Mouse (Mus musculus) spleen, adult 2 months (tissue): ENCODE data around the gene Asic5. TPM values are rescaled to one million over a fixed set of nuclear protein-coding genes. Genes with fewer than 3 reads are reported as not detected.

Experiments
- DNase-seq, 2 experiments: peaks; one replicate each; pipeline versions ENCODE4 v3.0.0 to v3.0.0-alpha.2; 2012 to 2021; ENCODE audit warnings: low spot score in 2 of 2, low read depth in 1 of 2
- H3K27ac ChIP-seq: fragments of 200-500 bp; 2 replicates; pipeline ENCODE4 v1.5.1; 2012; ENCODE audit warnings: low read length, inconsistent platforms; ENCODE audit not compliant: insufficient read depth
- H3K27me3 ChIP-seq: fragments of 200-500 bp; 2 replicates; pipeline ENCODE4 v1.6.1; 2012; ENCODE audit warnings: mild to moderate bottlenecking, moderate library complexity, low read length, inconsistent platforms; ENCODE audit not compliant: control insufficient read depth, insufficient read depth
- H3K36me3 ChIP-seq: fragments of 200-500 bp; 2 replicates; pipeline ENCODE4 v1.6.1; 2012; ENCODE audit warnings: mild to moderate bottlenecking, low read length, inconsistent platforms; ENCODE audit not compliant: control insufficient read depth, insufficient read depth
- H3K4me1 ChIP-seq: fragments of 200-500 bp; 2 replicates; pipeline ENCODE4 v1.6.1; 2011; ENCODE audit warnings: inconsistent platforms; ENCODE audit not compliant: control insufficient read depth, insufficient read depth, insufficient read length
- H3K4me3 ChIP-seq: fragments of 200-500 bp; 2 replicates; pipeline ENCODE4 v1.5.1; 2011; ENCODE audit warnings: mild to moderate bottlenecking, inconsistent platforms; ENCODE audit not compliant: insufficient read depth, insufficient read length; ENCODE audit errors: extremely low read depth
- CTCF ChIP-seq: fragments of 200-500 bp; IDR thresholded peaks from 2 replicates; pipeline ENCODE4 v1.5.1; 2011; ENCODE audit warnings: mild to moderate bottlenecking, inconsistent platforms; ENCODE audit not compliant: insufficient read depth, insufficient read length, insufficient replicate concordance; ENCODE audit errors: extremely low read depth
- POLR2A ChIP-seq: fragments of 200-500 bp; IDR thresholded peaks from 2 replicates; pipeline ENCODE4 v1.6.1; 2011; ENCODE audit warnings: low read depth, low read length, inconsistent platforms
- WGBS: fragments of 180-500 bp; shearing (Covaris S2); methylation state at CpG from one replicate; pipeline ENCODE4 v1.1.7; 2018; 5-methylcytosine and 5-hydroxymethylcytosine counted together
- polyA plus RNA-seq: library from polyadenylated mRNA; depleted of rRNA; stranded (reverse); fragments of >200 nt; gene quantifications from 2 replicates; pipeline ENCODE4 v1.2.3, GENCODE M21; 2012

Gene Asic5
- polyA plus RNA-seq, 1 experiment, result not detected

DNA sequence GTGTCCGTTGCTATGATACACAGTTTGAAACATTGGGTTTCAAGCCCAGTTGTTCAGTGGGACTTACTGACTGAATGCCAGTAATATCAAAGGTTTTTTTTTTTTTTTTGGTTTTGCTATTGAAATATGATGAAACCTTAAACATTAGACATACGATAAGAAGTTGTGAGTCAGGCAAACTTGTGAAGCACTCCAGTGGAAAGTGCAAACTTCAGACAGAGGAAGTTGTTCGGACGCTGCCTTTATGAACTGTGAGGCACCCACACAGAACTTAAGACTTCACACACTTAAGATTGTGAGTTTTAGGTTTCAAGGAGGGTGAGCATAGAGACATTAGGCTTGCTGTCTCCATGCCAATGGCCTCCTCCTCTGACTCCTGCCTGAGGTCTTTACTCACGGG lies 514 bp upstream of the Asic5 start:
- 87% methylated on average over 5 of the region's 5 CpGs for WGBS

DNA sequence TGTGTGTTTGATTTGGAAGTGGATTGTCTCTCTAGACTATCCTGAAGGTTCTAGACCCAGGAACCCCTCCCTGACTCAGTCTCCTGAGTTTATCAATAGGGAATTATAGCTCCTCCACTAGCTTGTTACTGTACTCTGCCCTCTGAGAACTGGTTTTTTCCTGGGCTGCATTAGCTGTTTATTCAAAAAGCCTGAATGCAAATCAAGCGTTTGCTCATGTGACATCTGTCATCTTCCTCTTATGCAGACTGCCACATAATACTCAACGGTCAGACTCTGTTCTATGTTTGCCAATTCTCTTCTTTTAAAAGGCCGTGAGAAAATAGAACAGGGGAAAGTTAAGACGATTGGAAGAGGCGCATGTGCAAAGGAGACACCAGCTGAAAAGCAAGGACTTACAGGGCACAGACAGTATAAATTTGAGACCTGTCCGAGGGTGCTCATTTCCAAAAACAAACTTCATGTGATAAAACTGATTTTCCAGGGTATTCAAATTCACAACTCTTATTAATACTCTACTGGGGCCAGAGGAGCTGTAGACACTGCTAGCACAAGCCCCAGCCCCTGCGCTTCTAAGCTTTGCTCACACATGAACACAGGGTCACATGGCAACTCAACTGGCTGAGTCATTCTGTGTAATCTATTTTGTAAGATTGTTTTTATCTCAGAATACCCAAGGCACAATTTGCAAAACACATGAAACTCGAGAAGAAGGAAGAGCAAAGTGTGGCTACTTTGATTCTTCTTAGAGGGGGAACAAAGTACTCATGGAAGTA lies 1.2 kb downstream of the Asic5 start:
- no peak for DNase-seq
- 67% methylated on average over 8 of the region's 8 CpGs for WGBS
- Histone ChIP-seq H3K36me3 (no peaks in the 10 kb centered on the region), H3K27me3 (no peaks in the 10 kb centered on the region), H3K4me3 (no peak overlapping the region), H3K4me1 (no peaks in the 10 kb centered on the region), H3K27ac (no peak overlapping the region)
- TF ChIP-seq CTCF (no peak), POLR2A (no peak)

More for the DNA sequence above, 514 bp upstream of the Asic5 start:
- TF ChIP-seq CTCF (no peak), POLR2A (no peak)
- no peaks in the 10 kb centered on the region for H3K36me3 ChIP-seq
- no peaks in the 10 kb centered on the region for H3K4me1 ChIP-seq
- no peaks in the 10 kb centered on the region for H3K27me3 ChIP-seq
- H3K4me3 ChIP-seq, result no peak overlapping the region
- H3K27ac ChIP-seq, result no peak overlapping the region
- no peak for DNase-seq

- WGBS, result 77% methylated on average over 1 of the region's 1 CpGs
- Histone ChIP-seq H3K27me3 (no peaks in the 10 kb centered on the region), H3K4me3 (no peak overlapping the region), H3K27ac (no peak overlapping the region), H3K36me3 (no peaks in the 10 kb centered on the region), H3K4me1 (no peaks in the 10 kb centered on the region; the same call in 1 of the 2 replicates)
- TF ChIP-seq POLR2A (no peak), CTCF (no peak)
- DNase-seq, result no peak
These were observed 3.0 kb downstream of the Asic5 start for GRCm38 (mm10) chr3:81985100-81985499.

DNA sequence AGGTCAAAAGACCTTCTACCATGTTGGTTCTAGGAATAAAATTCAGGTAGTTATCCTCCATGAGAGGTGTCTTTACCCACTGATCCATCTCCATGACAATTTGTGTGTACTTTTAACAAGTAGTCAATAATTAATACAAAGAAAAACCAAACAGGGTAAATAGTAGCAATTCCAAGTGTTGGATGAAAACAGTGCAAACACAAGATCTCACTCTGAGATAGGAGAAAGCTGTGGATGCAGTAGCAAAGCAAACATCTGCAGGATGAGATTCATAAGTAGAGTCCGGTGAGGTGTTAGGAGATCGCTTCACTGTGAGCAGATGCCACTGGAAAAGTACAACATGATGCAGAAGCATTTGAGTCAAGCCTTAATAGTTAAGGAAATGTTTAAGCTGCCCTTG lies 4.0 kb downstream of the Asic5 start:
- TF ChIP-seq CTCF (no peak), POLR2A (no peak)
- no peak overlapping the region for H3K27ac ChIP-seq
- DNase-seq, result no peak
- no peaks in the 10 kb centered on the region; the same call in 1 of the 2 replicates for H3K4me1 ChIP-seq
- H3K4me3 ChIP-seq, result no peak overlapping the region
- H3K27me3 ChIP-seq, result no peaks in the 10 kb centered on the region
- 96% methylated on average over 2 of the region's 2 CpGs for WGBS
- no peaks in the 10 kb centered on the region for H3K36me3 ChIP-seq

DNA sequence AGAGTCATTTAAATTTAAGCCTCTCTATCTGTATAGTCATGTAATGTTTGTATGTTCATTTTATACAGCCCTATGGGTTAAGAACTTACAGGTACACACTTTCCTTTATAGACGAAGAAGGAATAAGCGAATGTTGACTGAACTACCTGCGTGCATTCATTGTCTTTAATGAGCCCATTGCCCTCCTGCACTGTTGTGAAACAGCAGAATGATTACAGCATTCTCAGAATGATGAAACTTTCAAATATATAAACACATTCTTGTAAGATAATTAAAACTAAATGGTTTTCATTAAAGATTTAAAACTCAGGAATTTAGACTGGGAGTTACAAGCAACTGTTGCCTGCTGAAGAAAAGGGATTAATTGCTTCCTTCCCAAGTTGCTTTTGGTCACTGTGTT lies 5.5 kb downstream of the Asic5 start:
- H3K27me3 ChIP-seq, result no peaks in the 10 kb centered on the region
- TF ChIP-seq POLR2A, result no peak
- TF ChIP-seq CTCF, result no peak
- no peak for DNase-seq
- no peaks in the 10 kb centered on the region for H3K36me3 ChIP-seq
- H3K4me3 ChIP-seq, result no peak overlapping the region
- 94% methylated on average over 3 of the region's 3 CpGs for WGBS
- H3K27ac ChIP-seq, result no peak overlapping the region
- no peaks in the 10 kb centered on the region; the same call in 1 of the 2 replicates for H3K4me1 ChIP-seq

DNA sequence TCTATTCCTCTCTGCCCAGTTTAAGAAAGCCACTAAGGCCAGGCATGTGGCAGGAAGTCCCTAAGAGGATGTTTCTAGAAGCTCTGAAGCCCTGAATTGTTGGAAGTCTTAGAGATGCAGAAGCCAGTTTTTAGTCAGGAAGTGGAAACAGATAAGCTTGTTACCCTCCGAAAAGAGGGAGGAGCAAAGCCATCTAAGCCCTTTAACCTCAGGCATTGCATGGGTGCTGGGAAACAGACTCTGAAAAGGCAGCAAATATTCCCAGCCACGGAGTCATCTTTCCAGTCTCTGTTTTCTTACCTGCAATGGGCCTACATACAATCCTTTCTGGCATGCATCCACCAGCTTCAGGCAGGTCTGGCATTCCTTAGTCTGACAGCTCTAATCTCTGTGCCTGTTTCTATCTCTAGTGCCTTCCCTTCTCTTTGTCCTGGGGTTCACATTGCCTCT lies 7.6 kb downstream of the Asic5 start:
- Histone ChIP-seq H3K4me1 (no peaks in the 10 kb centered on the region; the same call in 1 of the 2 replicates), H3K36me3 (no peaks in the 10 kb centered on the region), H3K27ac (no peak overlapping the region), H3K27me3 (no peaks in the 10 kb centered on the region), H3K4me3 (no peak overlapping the region)
- DNase-seq, result no peak
- 26% methylated on average over 2 of the region's 2 CpGs for WGBS
- no peak for TF ChIP-seq POLR2A
- no peak for TF ChIP-seq CTCF

- Histone ChIP-seq H3K4me1 (no peaks in the 10 kb centered on the region; the same call in 1 of the 2 replicates), H3K4me3 (no peak overlapping the region), H3K27me3 (no peaks in the 10 kb centered on the region), H3K27ac (no peak overlapping the region), H3K36me3 (no peaks in the 10 kb centered on the region)
- TF ChIP-seq POLR2A (no peak), CTCF (no peak)
- DNase-seq, result no peak
- WGBS, result 89% methylated on average over 3 of the region's 3 CpGs
These were observed 8.4 kb downstream of the Asic5 start for GRCm38 (mm10) chr3:81990531-81990930.
